Mouse (Mus musculus): Measurements from ENCODE around the gene Pate4.
"Not testable (repeated sequence)": the region's sequence is repeated elsewhere in the genome, so short reads cannot be mapped to it uniquely, and the experiment has no call there.

The Pate4 gene

GRCm38 (mm10) chr9:35611841-35612240 lies at the start of gene Pate4:
Pate4 (minus strand) TSS chr9:35611941.
- no peak for DNase-seq

GRCm38 (mm10) chr9:35648102-35648501 lies 36.4 kb upstream of the Pate4 start, which contains the start of gene Pate3:
Pate3 (minus strand) TSS chr9:35648202.
- no peak for DNase-seq

GRCm38 (mm10) chr9:35632981-35633380 lies 21.2 kb upstream of the Pate4 start:
- DNase-seq = no peak

GRCm38 (mm10) chr9:35616784-35617183 lies 5.0 kb upstream of the Pate4 start:
- not testable (repeated sequence) for DNase-seq

GRCm38 (mm10) chr9:35614005-35614404 lies 2.3 kb upstream of the Pate4 start:
- no peak for DNase-seq

- DNase-seq = no peak
Observed at GRCm38 (mm10) chr9:35607647-35608405, 3.9 kb downstream of the Pate4 start.

GRCm38 (mm10) chr9:35592903-35593302 lies 18.8 kb downstream of the Pate4 start:
- DNase-seq = no peak

- DNase-seq = no peak
Observed at GRCm38 (mm10) chr9:35587674-35588073, 24.1 kb downstream of the Pate4 start.

- DNase-seq = no peak
Observed at GRCm38 (mm10) chr9:35574416-35574815, 37.3 kb downstream of the Pate4 start.

- no peak for DNase-seq
Observed at GRCm38 (mm10) chr9:35570663-35571062, 41.1 kb downstream of the Pate4 start.

- peak; percentile 93 for DNase-seq
Observed at GRCm38 (mm10) chr9:35569571-35570534, 41.9 kb downstream of the Pate4 start, which contains the start of the genes Pate2 and Hyls1. Pate2 (plus strand) TSS chr9:35570284. Hyls1 (minus strand) TSS chr9:35570398.

GRCm38 (mm10) chr9:35567995-35568394 lies 43.7 kb downstream of the Pate4 start:
- DNase-seq = no peak

- no peak for DNase-seq
Observed at GRCm38 (mm10) chr9:35564536-35565240, 47.1 kb downstream of the Pate4 start.

- DNase-seq = no peak
Observed at GRCm38 (mm10) chr9:35561583-35561982, 50.2 kb downstream of the Pate4 start.

- no peak for DNase-seq
Observed at GRCm38 (mm10) chr9:35561076-35561475, 50.7 kb downstream of the Pate4 start.

- peak; percentile 83 for DNase-seq
Observed at GRCm38 (mm10) chr9:35559009-35559890, 52.5 kb downstream of the Pate4 start.

- DNase-seq = peak; percentile 40
Observed at GRCm38 (mm10) chr9:35558257-35559008, 53.3 kb downstream of the Pate4 start, which contains the start of the genes Ddx25 and Pus3. Ddx25 (minus strand) TSS chr9:35558528. Pus3 (plus strand) TSS chr9:35558595.
